Mouse (Mus musculus) forebrain, embryonic 10.5 days (tissue): ENCODE data around the gene Gm11084. TPM values are rescaled to one million over a fixed set of nuclear protein-coding genes. Genes with fewer than 3 reads are reported as not detected.
"Not testable (repeated sequence)": the region's sequence is repeated elsewhere in the genome, so short reads cannot be mapped to it uniquely, and the experiment has no call there.

Experiments used
- DNase-seq: peaks from one replicate; pipeline ENCODE4 v3.0.0-alpha.2; 2017; ENCODE audit warnings: low spot score; ENCODE audit errors: extremely low spot score
- H3K27ac ChIP-seq: fragments of 300-500 bp; sonication (generic); 2 replicates; pipeline ENCODE4 v1.5.1; 2016; ENCODE audit warnings: mild to moderate bottlenecking
- H3K27me3 ChIP-seq: fragments of 300-500 bp; sonication (generic); 2 replicates; pipeline ENCODE4 v1.6.1; 2016; ENCODE audit warnings: mild to moderate bottlenecking; ENCODE audit not compliant: poor library complexity, severe bottlenecking
- H3K36me3 ChIP-seq: fragments of 300-500 bp; sonication (generic); replicated peaks from 2 replicates; pipeline ENCODE4 v1.6.1; 2016; ENCODE audit warnings: mild to moderate bottlenecking, moderate library complexity
- H3K4me1 ChIP-seq: fragments of 300-500 bp; sonication (generic); 2 replicates; pipeline ENCODE4 v1.6.1; 2016
- H3K4me3 ChIP-seq: fragments of 300-500 bp; sonication (generic); 2 replicates; pipeline ENCODE4 v1.5.1; 2016; ENCODE audit warnings: mild to moderate bottlenecking, moderate library complexity
- H3K9me3 ChIP-seq: fragments of 300-500 bp; sonication (generic); 2 replicates; pipeline ENCODE4 v1.6.1; 2016; ENCODE audit warnings: mild to moderate bottlenecking, moderate library complexity
- WGBS: fragments of 180-500 bp; shearing (Covaris S2); methylation state at CpG from one replicate; pipeline ENCODE4 v1.1.7; 2016; 5-methylcytosine and 5-hydroxymethylcytosine counted together
- polyA plus RNA-seq: library from polyadenylated mRNA; unstranded; fragments of >200 nt; fragmentation: Nextera tagmentation; extraction: Ambion mirVana; gene quantifications from 2 replicates; pipeline ENCODE4 v1.2.1, GENCODE M21; 2016

Gm11084 gene
- polyA plus RNA-seq, 1 experiment from 2014 or later: not detected

- peak; percentile 26 for DNase-seq
- peak overlapping the region; percentile 73 for H3K27ac ChIP-seq
- H3K9me3 ChIP-seq: no peaks in the 10 kb centered on the region
- H3K36me3 ChIP-seq: no peaks in the 10 kb centered on the region
- 42% methylated on average over 24 of the region's 24 CpGs for WGBS
- peaks cover 33% of the 10 kb centered on the region for H3K4me1 ChIP-seq
- peak overlapping the region; percentile 7; the same call in 1 of the 2 replicates for H3K4me3 ChIP-seq
- H3K27me3 ChIP-seq: no peaks in the 10 kb centered on the region
Observed at GRCm38 (mm10) chr2:73003751-73004717, 17.5 kb upstream of the Gm11084 start.

GRCm38 (mm10) chr2:73003049-73003448 lies 16.5 kb upstream of the Gm11084 start:
- H3K27ac ChIP-seq: 0 out of 2 replicates have a peak overlapping the region, but pooled peaks have one; percentile 9
- WGBS: 58% methylated on average over 12 of the region's 12 CpGs
- H3K4me1 ChIP-seq: peaks cover 33% of the 10 kb centered on the region
- H3K4me3 ChIP-seq: no peak overlapping the region
- H3K36me3 ChIP-seq: no peaks in the 10 kb centered on the region
- no peaks in the 10 kb centered on the region for H3K27me3 ChIP-seq
- H3K9me3 ChIP-seq: no peaks in the 10 kb centered on the region
- no peak for DNase-seq

- H3K9me3 ChIP-seq: no peaks in the 10 kb centered on the region
- 92% methylated on average over 6 of the region's 6 CpGs for WGBS
- peaks cover 33% of the 10 kb centered on the region for H3K4me1 ChIP-seq
- H3K4me3 ChIP-seq: no peak overlapping the region
- no peaks in the 10 kb centered on the region for H3K36me3 ChIP-seq
- no peaks in the 10 kb centered on the region for H3K27me3 ChIP-seq
- DNase-seq: no peak
- no peak overlapping the region for H3K27ac ChIP-seq
Observed at GRCm38 (mm10) chr2:73002451-73002850, 15.9 kb upstream of the Gm11084 start.

GRCm38 (mm10) chr2:73001994-73002393 lies 15.5 kb upstream of the Gm11084 start:
- H3K4me1 ChIP-seq: peaks cover 33% of the 10 kb centered on the region
- WGBS: 90% methylated on average over 5 of the region's 5 CpGs
- no peak overlapping the region for H3K27ac ChIP-seq
- no peak for DNase-seq
- H3K27me3 ChIP-seq: no peaks in the 10 kb centered on the region
- no peaks in the 10 kb centered on the region for H3K9me3 ChIP-seq
- H3K36me3 ChIP-seq: no peaks in the 10 kb centered on the region
- H3K4me3 ChIP-seq: no peak overlapping the region

DNA sequence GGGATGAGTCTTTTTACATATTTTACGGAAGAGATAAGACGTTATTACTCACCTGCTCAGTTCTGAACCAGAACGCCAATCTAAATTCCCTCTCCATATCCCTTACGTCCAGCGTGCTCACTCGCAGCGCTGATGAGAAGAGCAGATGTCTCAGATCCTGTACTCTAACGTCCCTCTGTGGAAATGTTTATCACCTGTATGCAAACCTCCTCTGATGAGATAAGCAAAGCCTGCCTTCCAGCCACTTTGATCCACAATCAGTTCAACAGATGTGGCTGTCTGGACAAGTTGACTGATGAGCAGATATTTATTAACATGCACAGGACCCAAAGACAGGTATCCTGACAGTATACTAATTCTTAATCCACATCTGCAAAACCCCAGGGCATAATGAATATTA lies 13.7 kb upstream of the Gm11084 start:
- Histone ChIP-seq H3K4me3 (no peak overlapping the region), H3K4me1 (peaks cover 31% of the 10 kb centered on the region), H3K36me3 (no peaks in the 10 kb centered on the region), H3K9me3 (no peaks in the 10 kb centered on the region), H3K27me3 (no peaks in the 10 kb centered on the region), H3K27ac (no peak overlapping the region)
- no peak for DNase-seq
- whole genome bisulfite sequencing: 91% methylated on average over 8 of the region's 8 CpGs

- Histone ChIP-seq H3K36me3 (no peaks in the 10 kb centered on the region), H3K27me3 (no peaks in the 10 kb centered on the region), H3K4me3 (no peak overlapping the region), H3K27ac (no peak overlapping the region), H3K4me1 (peaks cover 8% of the 10 kb centered on the region), H3K9me3 (no peaks in the 10 kb centered on the region)
- DNase-seq: no peak
- WGBS: 89% methylated on average over 4 of the region's 4 CpGs
Observed at GRCm38 (mm10) chr2:72997586-72997985, 11.1 kb upstream of the Gm11084 start.

DNA sequence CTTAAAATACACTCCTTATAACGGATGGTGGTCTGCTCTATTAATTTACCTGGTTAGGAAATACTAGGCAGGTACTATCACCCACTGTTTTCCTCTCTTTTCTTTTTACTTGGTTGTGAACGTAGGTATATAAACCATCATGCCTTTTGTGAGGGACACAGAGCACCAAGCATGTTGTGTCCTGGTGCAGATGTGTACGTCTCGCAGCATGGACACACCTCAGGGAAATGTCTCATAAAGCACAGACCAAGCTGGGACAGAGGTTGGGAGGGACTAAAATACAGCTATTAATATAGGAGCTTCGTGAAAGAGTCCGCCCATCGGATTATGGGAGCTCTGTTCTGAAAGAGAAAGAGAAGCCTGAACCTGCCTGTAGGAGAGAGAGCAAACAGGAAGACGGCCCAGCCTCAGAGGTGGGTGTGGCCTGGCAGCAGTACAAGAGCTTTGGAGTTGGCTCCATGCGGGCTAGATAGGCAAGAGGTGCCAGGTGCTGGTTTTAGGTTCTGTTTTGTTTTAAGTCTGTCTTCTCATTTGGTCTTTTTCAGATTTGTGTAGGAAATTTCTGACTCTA lies 10.4 kb upstream of the Gm11084 start:
- Histone ChIP-seq H3K9me3 (no peaks in the 10 kb centered on the region), H3K27ac (no peak overlapping the region), H3K36me3 (no peaks in the 10 kb centered on the region), H3K4me3 (no peak overlapping the region), H3K27me3 (no peaks in the 10 kb centered on the region), H3K4me1 (peaks cover 8% of the 10 kb centered on the region)
- no peak for DNase-seq
- 77% methylated on average over 9 of the region's 9 CpGs for whole genome bisulfite sequencing

DNA sequence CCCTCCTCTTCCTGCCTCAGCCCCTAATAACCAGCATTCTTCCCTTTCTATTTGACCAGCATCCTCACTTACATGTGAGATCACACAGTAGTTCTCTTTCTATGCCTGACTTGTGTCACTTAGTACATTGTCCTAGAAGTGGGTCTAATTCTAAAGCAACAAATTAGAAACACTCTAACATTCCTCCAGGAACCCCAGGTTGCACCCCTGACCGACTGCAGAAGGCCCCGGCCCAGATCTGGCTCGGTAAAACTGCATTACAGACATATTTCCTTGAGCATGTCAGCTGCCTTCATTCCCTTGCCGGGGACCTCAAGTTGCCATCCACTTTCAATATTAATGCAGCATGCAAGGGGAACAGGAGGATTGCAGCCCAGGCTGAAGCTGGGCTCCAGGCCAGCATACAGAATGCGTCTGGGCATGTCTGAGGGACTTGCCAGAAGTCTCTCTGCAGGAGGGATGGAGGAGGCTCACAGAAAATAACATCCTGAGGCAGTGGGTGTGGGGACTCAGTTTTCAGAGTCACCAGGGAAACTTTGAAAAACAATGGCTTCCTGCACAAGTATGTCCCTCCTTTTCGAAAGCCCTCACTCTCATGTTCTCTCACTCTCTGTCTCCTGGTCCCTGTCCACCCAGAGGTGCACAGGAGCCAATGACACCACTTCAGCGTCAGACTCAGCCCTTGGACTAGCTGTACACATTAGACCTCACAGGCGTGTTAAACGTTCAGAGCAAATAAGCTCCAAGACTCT lies 9.0 kb upstream of the Gm11084 start:
- Histone ChIP-seq H3K27me3 (no peaks in the 10 kb centered on the region), H3K27ac (peak overlapping the region; percentile 65; the same call in 1 of the 2 replicates)
- WGBS: 61% methylated on average over 9 of the region's 9 CpGs

GRCm38 (mm10) chr2:72994165-72994564 lies 7.6 kb upstream of the Gm11084 start:
- no peaks in the 10 kb centered on the region for H3K27me3 ChIP-seq
- WGBS: 69% methylated on average over 2 of the region's 2 CpGs

More for the DNA sequence above, 9.0 kb upstream of the Gm11084 start:
- DNase-seq: no peak
- H3K4me3 ChIP-seq: no peak overlapping the region
- H3K36me3 ChIP-seq: no peaks in the 10 kb centered on the region
- peaks cover 8% of the 10 kb centered on the region for H3K4me1 ChIP-seq
- H3K9me3 ChIP-seq: no peaks in the 10 kb centered on the region

GRCm38 (mm10) chr2:72992497-72992896 lies 6.0 kb upstream of the Gm11084 start:
- DNase-seq: no peak
- Histone ChIP-seq H3K27me3 (no peaks in the 10 kb centered on the region), H3K27ac (no peak overlapping the region), H3K9me3 (peaks cover 11% of the 10 kb centered on the region), H3K4me1 (peaks cover 8% of the 10 kb centered on the region), H3K4me3 (no peak overlapping the region), H3K36me3 (peaks cover 16% of the 10 kb centered on the region)
- 96% methylated on average over 17 of the region's 17 CpGs for WGBS

More at GRCm38 (mm10) chr2:72994165-72994564, 7.6 kb upstream of the Gm11084 start:
- peaks cover 5% of the 10 kb centered on the region for H3K36me3 ChIP-seq
- H3K4me3 ChIP-seq: no peak overlapping the region
- no peak for DNase-seq
- peaks cover 5% of the 10 kb centered on the region for H3K9me3 ChIP-seq
- peaks cover 8% of the 10 kb centered on the region for H3K4me1 ChIP-seq
- H3K27ac ChIP-seq: no peak overlapping the region

GRCm38 (mm10) chr2:72988945-72989344 lies 2.4 kb upstream of the Gm11084 start:
- not testable (repeated sequence) for H3K27me3 ChIP-seq, DNase-seq, H3K4me1 ChIP-seq, H3K4me3 ChIP-seq, H3K27ac ChIP-seq
- Histone ChIP-seq H3K36me3 (peaks cover 16% of the 10 kb centered on the region), H3K9me3 (peaks cover 11% of the 10 kb centered on the region)
- 94% methylated on average over 9 of the region's 9 CpGs for WGBS

DNA sequence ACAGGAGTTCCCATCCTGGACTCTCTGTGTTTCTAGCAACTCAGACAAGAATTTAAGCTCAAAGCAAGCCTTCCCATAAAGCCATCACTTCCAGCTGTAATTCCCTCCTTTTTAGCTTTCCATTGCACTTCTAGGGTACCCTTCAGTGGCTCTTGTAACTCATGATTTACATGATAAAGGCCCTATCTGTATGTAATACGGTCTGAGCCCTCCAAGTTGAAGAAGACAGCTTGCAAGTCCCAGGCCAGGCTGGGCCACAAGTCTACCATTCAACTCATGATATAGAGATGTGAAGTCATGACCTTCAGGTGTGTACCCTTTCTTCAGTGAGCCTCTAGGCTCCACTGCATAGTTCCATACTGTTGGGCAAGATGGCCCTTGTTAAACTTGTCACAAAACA lies 1.0 kb downstream of the Gm11084 start:
- Histone ChIP-seq H3K9me3 (peaks cover 11% of the 10 kb centered on the region), H3K4me3 (no peak overlapping the region), H3K4me1 (peaks cover 7% of the 10 kb centered on the region; the same call in 1 of the 2 replicates), H3K27me3 (no peaks in the 10 kb centered on the region), H3K36me3 (peaks cover 16% of the 10 kb centered on the region), H3K27ac (no peak overlapping the region)
- WGBS: 51% methylated on average over 1 of the region's 1 CpGs
- DNase-seq: no peak
